Mouse (Mus musculus) spleen, adult 2 months (tissue): Measurements from ENCODE around the gene Smchd1. TPM values are rescaled to one million over a fixed set of nuclear protein-coding genes. Genes with fewer than 3 reads are reported as not detected.
A peak's percentile ranks its signal among the peaks of the same experiment; 100 is the strongest.

ENCODE experiments used
- DNase-seq, 2 experiments: peaks; one replicate each; pipeline versions ENCODE4 v3.0.0 to v3.0.0-alpha.2; 2012 to 2021; ENCODE audit warnings: low spot score in 2 of 2, low read depth in 1 of 2
- H3K27ac ChIP-seq: fragments of 200-500 bp; 2 replicates; pipeline ENCODE4 v1.5.1; 2012; ENCODE audit warnings: low read length, inconsistent platforms; ENCODE audit not compliant: insufficient read depth
- H3K27me3 ChIP-seq: fragments of 200-500 bp; 2 replicates; pipeline ENCODE4 v1.6.1; 2012; ENCODE audit warnings: mild to moderate bottlenecking, moderate library complexity, low read length, inconsistent platforms; ENCODE audit not compliant: control insufficient read depth, insufficient read depth
- H3K36me3 ChIP-seq: fragments of 200-500 bp; 2 replicates; pipeline ENCODE4 v1.6.1; 2012; ENCODE audit warnings: mild to moderate bottlenecking, low read length, inconsistent platforms; ENCODE audit not compliant: control insufficient read depth, insufficient read depth
- H3K4me1 ChIP-seq: fragments of 200-500 bp; 2 replicates; pipeline ENCODE4 v1.6.1; 2011; ENCODE audit warnings: inconsistent platforms; ENCODE audit not compliant: control insufficient read depth, insufficient read depth, insufficient read length
- H3K4me3 ChIP-seq: fragments of 200-500 bp; 2 replicates; pipeline ENCODE4 v1.5.1; 2011; ENCODE audit warnings: mild to moderate bottlenecking, inconsistent platforms; ENCODE audit not compliant: insufficient read depth, insufficient read length; ENCODE audit errors: extremely low read depth
- CTCF ChIP-seq: fragments of 200-500 bp; IDR thresholded peaks from 2 replicates; pipeline ENCODE4 v1.5.1; 2011; ENCODE audit warnings: mild to moderate bottlenecking, inconsistent platforms; ENCODE audit not compliant: insufficient read depth, insufficient read length, insufficient replicate concordance; ENCODE audit errors: extremely low read depth
- POLR2A ChIP-seq: fragments of 200-500 bp; IDR thresholded peaks from 2 replicates; pipeline ENCODE4 v1.6.1; 2011; ENCODE audit warnings: low read depth, low read length, inconsistent platforms
- WGBS: fragments of 180-500 bp; shearing (Covaris S2); methylation state at CpG from one replicate; pipeline ENCODE4 v1.1.7; 2018; 5-methylcytosine and 5-hydroxymethylcytosine counted together
- polyA plus RNA-seq: library from polyadenylated mRNA; depleted of rRNA; stranded (reverse); fragments of >200 nt; gene quantifications from 2 replicates; pipeline ENCODE4 v1.2.3, GENCODE M21; 2012

Gene Smchd1
- polyA plus RNA-seq, 1 experiment, result 14.3 TPM

- 12% methylated on average over 20 of the region's 20 CpGs for WGBS
- TF ChIP-seq CTCF (peak; percentile 39; the same call in 1 of the 2 replicates), POLR2A (no peak)
- H3K27me3 ChIP-seq, result peaks cover 13% of the 10 kb centered on the region
- H3K4me1 ChIP-seq, result no peaks in the 10 kb centered on the region
- no peaks in the 10 kb centered on the region for H3K36me3 ChIP-seq
- H3K4me3 ChIP-seq, result peak within 1 kb of the TSS; percentile 43
- peak in 1 of 2 experiments; percentile 19 for DNase-seq
- H3K27ac ChIP-seq, result no peak within 1 kb of the TSS
Observed at GRCm38 (mm10) chr17:71311340-71312171, 163.6 kb downstream of the Smchd1 start, which contains the start of gene Emilin2. Emilin2 (minus strand) TSS chr17:71311978.

DNA sequence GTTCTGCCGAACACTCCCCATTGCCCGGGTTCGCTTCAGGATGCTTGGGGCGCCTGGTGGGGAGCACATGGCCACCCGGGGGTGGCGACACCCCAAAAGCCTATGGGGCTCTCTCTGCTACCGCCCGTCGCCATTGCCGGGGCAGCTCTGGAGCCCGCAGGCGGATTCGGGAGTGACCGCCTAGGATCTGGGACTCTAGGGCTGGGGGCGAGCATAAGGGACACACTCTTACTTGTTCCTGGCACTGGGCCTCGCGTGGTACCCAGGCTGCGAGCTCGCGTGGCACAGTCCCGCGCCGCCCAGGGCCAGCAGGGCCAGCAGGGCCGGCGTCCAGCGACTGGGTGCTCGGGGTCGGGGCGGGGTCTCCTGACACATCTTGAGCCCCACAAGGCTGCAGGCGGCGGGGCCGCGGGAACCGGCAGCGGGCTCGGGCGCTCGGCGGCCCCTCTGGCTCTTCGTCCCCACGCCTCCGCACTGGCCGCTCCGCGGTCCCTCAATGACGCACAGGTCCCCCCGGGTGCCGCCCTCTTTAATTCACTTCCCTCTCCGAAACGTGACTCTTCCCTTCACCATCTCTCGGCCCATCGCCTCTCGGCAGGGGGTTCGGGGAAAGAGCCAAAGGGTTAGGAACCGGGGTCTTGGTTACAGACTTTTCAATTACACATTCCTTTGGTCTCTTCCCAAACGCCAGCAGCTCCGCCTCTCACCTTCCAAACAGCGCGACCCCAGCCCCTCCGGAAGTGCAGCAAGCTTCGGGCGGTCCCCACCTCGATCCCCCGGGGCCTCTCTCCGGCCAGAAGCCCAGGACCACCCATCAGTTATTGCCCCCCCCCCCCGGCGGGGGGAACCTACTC is 164.4 kb downstream of the Smchd1 start:
- no peaks in the 10 kb centered on the region for H3K4me1 ChIP-seq
- DNase-seq, result peak in 1 of 2 experiments; percentile 37
- peak overlapping the region; percentile 43 for H3K4me3 ChIP-seq
- H3K36me3 ChIP-seq, result no peaks in the 10 kb centered on the region
- WGBS, result 1% methylated on average over 67 of the region's 67 CpGs
- H3K27ac ChIP-seq, result no peak overlapping the region
- TF ChIP-seq CTCF (no peak), POLR2A (no peak)
- H3K27me3 ChIP-seq, result peaks cover 13% of the 10 kb centered on the region

- Histone ChIP-seq H3K27ac (no peak overlapping the region), H3K4me3 (peak overlapping the region; percentile 43; the same call in 1 of the 2 replicates), H3K27me3 (peaks cover 13% of the 10 kb centered on the region), H3K36me3 (no peaks in the 10 kb centered on the region), H3K4me1 (no peaks in the 10 kb centered on the region)
- DNase-seq, result no peak
- TF ChIP-seq POLR2A (no peak), CTCF (no peak)
- 29% methylated on average over 23 of the region's 23 CpGs for whole genome bisulfite sequencing
Observed at GRCm38 (mm10) chr17:71309711-71310485, 165.2 kb downstream of the Smchd1 start.

DNA sequence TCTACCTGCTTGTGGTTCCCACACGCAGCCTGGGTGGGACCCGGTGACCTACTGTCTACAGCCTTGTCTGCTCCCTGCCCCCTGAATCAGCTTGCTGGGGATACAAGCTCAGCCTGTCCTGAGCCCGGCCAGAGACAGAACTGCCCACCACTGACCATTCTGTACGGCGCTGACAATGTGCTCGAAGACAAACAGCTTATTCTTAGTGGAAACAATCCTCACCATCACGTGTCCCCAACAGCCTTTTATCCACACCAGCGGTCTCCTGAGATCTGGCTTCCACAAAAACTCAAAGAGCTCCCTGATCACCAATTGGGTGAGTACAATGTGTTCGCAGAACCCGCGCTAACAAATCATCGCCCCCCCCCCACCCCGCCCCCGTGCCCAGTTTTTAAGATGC is 166.0 kb downstream of the Smchd1 start:
- Histone ChIP-seq H3K4me1 (no peaks in the 10 kb centered on the region), H3K27me3 (peaks cover 13% of the 10 kb centered on the region), H3K27ac (no peak overlapping the region), H3K36me3 (no peaks in the 10 kb centered on the region), H3K4me3 (no peak overlapping the region)
- WGBS, result 61% methylated on average over 14 of the region's 14 CpGs
- TF ChIP-seq CTCF, result no peak
- no peak for TF ChIP-seq POLR2A
- no peak for DNase-seq

- H3K4me3 ChIP-seq, result no peak overlapping the region
- DNase-seq, result no peak
- H3K27ac ChIP-seq, result no peak overlapping the region
Observed at GRCm38 (mm10) chr17:71308296-71308695, 166.8 kb downstream of the Smchd1 start.

DNA sequence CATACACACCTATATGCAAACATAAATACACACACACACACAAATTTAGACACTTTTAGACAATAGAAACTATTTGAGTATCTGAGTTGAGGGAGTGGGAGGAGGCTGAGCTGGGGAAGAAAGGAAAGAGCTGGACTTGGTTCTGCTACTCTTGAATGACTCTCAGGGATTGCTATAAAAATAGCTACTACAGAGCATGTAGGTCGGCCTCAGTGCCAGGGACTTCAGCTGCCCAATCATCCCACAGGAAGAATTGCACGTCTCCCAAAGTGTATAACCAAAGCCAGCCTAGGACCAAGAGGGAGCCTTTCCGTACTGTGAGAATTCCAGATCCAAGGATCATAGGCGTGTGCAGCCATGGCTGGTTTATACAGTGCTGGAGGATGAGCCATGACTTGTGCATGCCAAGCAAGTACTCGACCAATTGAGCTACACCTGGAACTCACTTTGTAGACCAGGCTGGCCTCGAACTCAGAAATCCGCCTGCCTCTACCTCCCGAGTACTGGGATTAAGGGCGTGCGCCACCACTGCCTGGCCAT is 167.8 kb downstream of the Smchd1 start:
- H3K27me3 ChIP-seq, result peaks cover 13% of the 10 kb centered on the region
- no peaks in the 10 kb centered on the region for H3K4me1 ChIP-seq
- no peak for DNase-seq
- H3K36me3 ChIP-seq, result no peaks in the 10 kb centered on the region
- 89% methylated on average over 10 of the region's 10 CpGs for WGBS
- H3K4me3 ChIP-seq, result no peak overlapping the region
- TF ChIP-seq POLR2A (no peak), CTCF (no peak)
- H3K27ac ChIP-seq, result no peak overlapping the region

More at GRCm38 (mm10) chr17:71308296-71308695, 166.8 kb downstream of the Smchd1 start:
- Histone ChIP-seq H3K36me3 (no peaks in the 10 kb centered on the region), H3K27me3 (peaks cover 13% of the 10 kb centered on the region), H3K4me1 (no peaks in the 10 kb centered on the region)
- WGBS, result 86% methylated on average over 5 of the region's 5 CpGs
- no peak for TF ChIP-seq POLR2A
- TF ChIP-seq CTCF, result no peak
